Mouse (Mus musculus): ENCODE measurements around the gene Mettl7a1.
"Not testable (repeated sequence)": the region's sequence is repeated elsewhere in the genome, so short reads cannot be mapped to it uniquely, and the experiment has no call there.

Gene Mettl7a1

DNA sequence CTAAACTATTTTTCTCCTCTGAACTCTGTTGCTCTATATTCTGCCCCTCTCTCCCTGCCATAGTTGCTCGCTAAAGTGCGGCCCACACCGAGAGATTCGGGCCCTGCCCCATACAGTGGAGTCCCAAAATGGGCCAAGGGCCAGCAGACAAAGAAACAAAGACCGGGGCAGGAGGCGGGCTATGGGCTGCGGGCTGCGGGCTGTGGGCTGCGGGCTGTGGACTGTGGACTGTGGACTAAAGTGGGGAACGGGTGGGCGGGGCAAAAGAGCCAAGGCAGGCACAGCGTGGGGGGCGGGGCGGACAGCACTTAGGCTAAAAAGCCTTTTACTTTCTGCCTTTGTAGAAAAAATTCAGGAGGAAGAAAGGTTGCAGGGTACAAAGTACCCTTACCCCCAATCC is 42.8 kb downstream of the Mettl7a1 start:
- DNase-seq, result no peak

DNA sequence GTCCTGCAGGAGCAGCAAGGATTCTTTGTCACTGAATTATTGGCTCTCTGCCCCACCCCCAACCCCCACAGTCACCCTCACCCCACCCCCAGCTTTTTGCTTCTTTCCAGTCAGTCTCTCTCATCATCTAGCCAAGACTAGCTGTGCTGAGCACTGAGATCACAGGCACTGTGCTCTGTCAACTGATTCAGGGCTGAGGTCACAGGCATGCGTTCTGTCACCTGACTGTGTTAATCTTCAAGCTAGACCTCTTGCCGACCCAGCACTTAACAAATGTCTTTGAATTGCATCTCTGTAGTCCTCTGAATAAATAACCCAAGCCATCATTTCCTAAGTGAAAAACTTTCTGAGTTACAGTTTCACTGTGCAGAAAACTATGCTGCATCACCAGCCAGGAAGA is 45.6 kb downstream of the Mettl7a1 start:
- DNase-seq, result no peak

DNA sequence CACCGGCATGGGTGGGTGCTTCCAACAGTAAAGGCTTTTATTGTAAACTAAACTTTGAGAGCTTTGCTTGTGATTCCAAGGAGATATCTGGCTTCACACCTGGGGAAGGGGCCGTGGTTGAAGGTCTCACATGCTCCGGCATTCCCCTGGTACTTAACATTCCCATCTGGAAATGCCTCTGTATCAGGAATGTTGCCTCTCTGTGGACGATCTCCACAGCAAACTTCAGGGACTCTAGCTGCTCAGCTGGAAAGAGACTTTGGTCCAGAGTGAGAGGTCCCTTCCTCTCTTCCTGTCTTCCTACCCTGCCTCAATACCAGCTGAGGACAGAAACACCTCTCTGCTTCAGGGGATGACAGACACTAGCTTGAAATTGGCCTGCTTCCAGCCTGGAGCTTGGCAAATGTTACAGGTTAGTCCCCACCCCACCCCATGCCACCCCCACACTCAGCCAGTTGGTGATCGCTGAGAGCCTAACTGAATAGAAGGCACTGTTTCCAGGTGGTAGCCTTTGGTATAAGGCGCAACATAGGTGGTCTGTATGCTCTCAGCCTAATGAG is 47.6 kb downstream of the Mettl7a1 start:
- DNase-seq, result no peak

DNA sequence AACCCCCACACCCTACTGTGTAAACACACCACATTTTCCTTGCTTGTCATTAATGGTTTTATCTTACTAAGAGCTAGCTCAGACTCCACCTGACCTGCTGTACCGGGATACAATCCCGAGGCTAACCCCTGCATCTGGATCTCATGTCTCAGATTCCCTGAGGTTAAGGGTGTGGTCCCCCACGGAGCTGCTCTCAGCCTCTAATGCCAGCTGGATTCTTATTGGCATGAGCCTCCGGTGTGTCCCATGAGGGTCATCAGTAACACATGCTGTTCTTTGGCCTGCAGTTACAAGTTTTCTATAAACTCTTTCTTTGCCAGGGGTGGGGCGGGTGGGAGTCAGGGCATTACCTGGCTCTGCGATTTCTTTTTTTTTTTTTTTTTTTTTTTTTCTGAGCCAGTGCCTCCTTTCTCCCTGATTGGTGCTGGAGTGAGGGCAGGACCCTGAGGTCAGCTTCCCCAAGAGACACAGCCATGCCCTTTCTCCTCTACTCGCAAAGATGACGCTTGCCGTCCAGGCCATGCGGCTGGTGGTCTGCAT is 48.8 kb downstream of the Mettl7a1 start, which contains the start of the genes Methig1 and Mettl7a2:
Gene Methig1 (plus strand): TSS at position 439 of the 540 bp plus-strand sequence.
Gene Mettl7a2 (plus strand): TSS at position 490 of the 540 bp plus-strand sequence.
- no peak for DNase-seq

DNA sequence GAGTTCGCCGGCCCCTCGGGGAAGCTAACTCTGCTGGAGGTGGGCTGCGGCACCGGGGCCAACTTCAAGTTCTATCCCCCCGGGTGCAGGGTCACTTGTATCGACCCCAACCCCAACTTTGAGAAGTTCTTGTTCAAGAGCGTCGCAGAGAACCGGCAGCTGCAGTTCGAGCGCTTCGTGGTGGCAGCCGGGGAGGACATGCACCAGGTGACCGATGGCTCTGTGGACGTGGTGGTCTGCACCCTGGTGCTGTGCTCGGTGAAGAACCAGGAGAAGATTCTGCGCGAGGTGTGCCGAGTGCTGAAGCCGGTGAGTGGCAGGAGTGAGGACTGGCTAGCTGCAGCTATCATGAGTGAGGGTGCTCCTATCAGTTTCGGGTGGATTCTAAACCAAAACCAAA is 49.5 kb downstream of the Mettl7a1 start:
- DNase-seq, result not testable (repeated sequence)

DNA sequence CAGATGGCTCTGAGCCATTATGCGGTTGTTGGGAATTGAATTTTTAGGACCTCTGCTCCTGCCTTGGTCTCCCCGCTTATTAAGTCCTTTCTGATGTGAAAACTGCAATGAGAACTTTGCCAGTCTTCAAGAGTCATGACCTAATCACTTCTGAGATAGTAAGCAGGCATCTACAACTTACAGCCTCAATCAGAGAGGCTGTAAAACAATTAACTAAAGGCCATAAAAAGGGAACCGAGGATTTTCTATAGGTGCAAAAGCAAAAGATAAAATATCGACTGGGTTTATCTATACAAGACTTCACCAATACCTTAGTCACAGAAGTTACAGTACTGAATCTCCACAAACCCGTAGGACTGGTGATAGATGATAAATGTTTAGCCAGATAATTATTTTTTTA is 51.9 kb downstream of the Mettl7a1 start:
- no peak for DNase-seq

DNA sequence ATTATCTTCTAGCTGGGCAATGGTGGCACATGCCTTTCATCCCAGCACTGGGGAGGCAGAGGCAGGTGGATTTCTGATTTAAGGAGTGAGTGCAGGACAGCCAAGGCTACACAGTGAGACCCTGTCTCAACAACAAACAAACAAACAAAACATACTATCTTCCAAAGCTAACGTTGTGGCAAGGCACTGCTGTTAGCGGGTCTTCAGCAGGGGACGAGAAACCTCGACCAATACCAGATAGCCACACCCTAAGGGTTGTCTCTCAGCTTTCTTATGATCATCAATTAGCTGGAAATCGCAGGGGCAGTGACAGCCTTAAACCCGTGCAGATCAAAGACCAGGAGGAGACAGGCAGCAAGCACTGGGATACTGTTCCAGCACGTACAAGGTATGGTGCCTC is 60.3 kb downstream of the Mettl7a1 start, which contains the start of gene Higd1c:
Gene Higd1c (plus strand): TSS at position 301 of the 400 bp plus-strand sequence.
- no peak for DNase-seq

DNA sequence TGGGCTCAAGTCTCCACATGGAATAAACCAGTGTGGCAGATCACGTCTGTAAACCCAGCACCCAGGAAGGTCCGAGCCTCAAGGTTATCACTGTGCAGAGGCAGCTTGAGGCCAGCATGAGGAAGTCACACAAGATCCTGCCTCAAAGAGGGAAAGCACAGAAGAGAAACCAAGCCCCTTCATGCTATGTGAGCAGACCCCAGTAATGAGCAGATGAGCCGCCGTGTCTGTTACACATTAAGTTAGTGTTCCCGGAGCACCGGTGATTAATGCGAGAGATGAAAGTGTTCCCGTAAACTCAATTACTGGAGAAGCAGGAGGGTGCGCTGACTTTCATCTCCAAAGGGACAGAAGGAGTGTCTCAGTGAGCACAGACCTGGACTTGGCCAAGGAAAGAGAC is 62.0 kb downstream of the Mettl7a1 start:
- not testable (repeated sequence) for DNase-seq

DNA sequence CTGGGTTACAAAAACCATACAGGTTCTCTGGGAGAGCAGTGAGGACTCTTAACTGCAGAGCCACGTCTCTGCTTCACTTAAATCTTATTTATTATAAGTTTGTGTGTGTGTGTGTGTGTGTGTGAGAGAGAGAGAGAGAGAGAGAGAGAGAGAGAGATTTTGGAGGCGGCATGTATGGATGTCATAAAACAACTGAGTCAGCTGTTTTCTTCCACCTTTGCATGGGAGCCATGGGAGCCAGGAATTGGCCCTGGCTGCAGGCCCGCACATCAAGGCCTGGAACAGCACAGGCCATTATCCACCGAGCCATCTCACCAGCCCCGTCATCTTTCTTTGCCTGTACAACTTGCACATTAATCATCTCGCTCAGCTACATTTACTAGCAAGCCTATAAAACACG is 63.2 kb downstream of the Mettl7a1 start:
- no peak for DNase-seq

DNA sequence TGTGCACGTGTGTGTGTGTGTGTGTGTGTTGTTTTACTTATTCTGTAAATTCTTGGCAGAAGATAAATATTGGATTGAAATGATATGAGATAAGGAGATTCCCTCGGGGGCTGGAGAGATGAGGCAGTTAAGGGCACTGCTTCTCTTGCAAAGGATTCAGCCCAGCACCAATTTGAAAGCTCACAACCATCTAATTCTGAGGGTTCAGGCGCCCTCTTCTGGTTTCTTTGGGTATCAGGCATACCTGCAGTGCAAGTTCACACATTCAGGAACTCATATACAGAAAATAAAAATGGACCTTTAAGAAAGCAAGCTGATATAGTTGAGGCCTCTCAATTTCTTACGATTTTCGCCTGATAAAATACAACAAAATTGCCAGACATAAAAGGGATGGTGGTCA is 71.1 kb downstream of the Mettl7a1 start:
- DNase-seq, result peak; percentile 63

DNA sequence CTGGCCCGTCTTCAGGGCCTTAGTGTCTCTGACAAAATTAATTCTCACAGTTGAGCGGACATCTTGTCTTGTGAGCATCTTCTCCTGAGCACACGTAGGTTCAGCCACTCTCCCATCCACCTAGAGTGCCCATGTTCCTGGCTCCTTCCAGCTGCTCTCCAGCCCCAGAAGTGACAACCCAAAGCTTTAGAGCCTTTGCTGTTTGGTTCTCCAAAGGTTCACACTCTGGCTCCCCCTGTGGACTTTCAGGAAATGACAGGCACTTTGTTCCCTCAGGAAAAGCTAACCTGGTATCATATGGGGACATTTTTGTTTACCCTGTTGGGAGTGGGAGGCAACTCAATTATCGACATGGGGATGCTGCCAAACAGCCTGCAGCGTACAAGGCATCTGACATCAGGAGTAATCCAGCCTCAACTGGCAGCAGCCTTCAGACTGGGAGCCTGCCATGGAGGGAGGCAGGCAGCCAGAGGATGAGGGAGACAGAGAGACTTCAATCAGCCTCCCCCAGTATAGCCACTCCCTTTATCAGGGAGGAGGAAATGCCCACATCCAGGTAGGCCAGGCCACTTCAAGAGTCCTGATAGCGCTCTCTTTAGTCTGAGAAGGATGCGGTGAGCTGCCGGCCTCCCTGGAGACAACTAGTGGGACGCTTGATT is 74.0 kb downstream of the Mettl7a1 start:
- DNase-seq, result not testable (repeated sequence)
